Mouse (Mus musculus) layer of hippocampus, adult 11-12 months (tissue): ENCODE data around the gene Mrc1.
"Not testable (repeated sequence)": the region's sequence is repeated elsewhere in the genome, so short reads cannot be mapped to it uniquely, and the experiment has no call there.

ENCODE experiments used
- DNase-seq: peaks from one replicate; pipeline ENCODE4 v3.0.0; 2022; ENCODE audit warnings: low spot score

The Mrc1 gene

DNA sequence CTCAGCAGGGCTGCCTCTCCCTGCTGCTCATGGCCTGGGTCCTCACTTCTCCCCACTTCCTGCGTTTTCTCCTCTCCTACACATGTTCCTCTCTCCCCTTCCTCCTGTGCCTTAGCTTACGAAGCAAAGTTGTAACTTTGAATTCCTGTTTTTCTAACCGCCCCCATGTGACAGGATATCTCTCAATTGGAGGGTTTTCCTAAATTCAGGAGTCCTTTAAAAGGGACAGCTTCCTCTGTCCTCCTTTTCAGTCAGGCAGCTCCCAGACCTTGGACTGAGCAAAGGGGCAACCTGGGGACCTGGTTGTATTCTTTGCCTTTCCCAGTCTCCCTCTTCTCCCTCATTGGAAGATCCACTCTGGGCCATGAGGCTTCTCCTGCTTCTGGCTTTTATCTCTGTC is at the start of gene Mrc1:
Gene Mrc1 (plus strand): TSS at position 244 of the 400 bp plus-strand sequence.
- DNase-seq = no peak

DNA sequence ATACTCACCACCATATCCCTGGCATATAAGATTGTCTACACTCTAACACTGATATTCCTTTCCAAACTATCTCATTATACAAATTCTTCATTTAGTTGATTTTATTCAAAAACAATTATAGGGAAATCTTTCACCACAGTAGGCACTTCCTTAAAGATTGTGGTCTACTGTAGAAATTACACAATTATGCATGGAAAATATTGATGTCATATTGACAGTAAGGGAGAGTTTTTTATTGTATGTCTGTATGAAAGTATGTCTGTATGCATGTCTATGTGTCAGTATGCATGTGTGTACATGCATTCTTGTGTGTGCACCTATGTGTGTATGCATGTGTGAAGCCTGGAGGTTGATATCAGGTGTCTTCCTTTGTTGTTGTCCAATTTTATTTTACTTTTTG is 44.8 kb upstream of the Mrc1 start:
- DNase-seq = no peak

DNA sequence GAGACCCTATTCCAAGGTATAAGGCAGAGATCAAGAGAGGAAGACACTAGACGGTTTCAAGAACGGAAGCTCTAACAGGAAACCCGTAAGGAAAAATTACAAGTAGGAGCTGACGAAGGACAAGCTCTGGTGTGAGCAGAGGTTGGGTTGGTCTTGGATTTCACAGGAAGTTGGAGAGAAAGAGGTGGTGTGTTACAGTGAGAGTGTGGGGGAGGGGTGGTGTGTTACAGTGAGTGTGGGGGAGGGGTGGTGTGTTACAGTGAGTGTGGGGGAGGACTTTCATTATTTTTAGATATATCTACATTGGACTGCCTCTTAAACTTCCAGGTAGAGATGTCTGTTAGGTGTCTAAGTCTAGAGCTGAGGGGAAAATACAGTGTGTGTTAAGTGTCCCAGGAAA is 38.5 kb upstream of the Mrc1 start:
- DNase-seq = no peak

DNA sequence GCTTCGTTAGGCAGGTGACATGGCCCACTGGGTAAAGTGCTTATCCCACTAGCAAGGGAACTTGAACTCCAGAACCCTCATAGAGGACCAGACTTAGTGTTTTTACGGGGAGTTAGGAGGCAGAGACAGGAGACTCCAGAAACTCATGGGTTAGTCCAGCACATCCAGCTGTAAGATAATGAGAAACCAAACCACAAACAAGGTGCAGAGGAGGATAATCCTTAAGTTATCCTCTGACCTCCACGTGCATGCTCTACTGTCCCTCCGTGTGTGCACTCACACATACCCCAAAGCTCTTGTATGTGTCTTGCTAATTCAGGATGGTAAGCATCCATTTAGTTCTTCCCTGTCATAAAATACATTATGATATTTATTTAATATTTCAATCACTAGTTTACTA is 37.6 kb upstream of the Mrc1 start:
- no peak for DNase-seq

DNA sequence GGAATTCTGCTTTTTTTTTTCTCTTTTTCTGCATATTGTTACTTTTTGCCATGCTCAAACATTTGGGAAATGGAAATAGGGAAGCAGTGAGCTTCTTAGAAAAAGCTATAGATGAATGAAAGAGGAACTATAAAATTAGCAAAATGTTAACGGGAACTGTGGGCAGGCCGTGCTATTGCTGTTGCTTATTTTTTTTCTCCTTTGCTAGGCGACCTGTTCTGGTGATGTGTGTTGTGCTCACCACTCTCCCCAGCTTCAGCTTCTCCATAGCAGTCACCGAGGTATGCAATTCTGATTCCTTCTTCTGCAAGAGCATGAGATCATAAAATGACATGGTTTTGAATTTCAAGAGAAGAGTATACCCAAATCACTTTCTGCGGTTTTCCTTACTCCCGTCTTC is 37.1 kb upstream of the Mrc1 start:
- DNase-seq = no peak

DNA sequence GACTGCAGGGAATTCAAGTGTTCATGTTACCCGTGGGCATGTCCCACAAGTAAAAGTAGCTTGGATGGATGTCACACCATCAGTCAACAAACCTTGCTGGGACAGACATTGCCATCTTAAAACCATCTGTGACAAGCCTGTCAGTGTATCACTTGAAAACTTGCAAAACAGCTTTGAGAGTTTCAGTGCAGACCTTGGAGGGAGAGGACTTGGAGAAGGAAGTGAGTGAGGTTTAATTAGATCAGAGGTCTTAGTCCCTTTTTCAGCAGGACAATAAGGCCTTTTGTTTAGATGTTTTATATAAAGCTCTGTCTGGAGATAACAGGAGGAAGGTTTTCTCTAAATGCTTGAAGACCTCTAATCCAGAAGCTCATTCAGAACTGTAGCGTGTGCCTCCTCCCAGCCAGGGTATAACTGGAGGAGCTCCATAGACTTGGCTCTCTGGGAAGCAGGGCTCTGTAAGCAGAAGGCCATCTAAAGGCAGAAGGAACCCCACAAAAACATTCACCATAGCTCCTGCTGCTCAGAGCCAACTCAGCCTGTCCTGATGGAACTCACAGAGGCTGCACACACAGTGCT is 30.8 kb upstream of the Mrc1 start:
- DNase-seq = not testable (repeated sequence)

DNA sequence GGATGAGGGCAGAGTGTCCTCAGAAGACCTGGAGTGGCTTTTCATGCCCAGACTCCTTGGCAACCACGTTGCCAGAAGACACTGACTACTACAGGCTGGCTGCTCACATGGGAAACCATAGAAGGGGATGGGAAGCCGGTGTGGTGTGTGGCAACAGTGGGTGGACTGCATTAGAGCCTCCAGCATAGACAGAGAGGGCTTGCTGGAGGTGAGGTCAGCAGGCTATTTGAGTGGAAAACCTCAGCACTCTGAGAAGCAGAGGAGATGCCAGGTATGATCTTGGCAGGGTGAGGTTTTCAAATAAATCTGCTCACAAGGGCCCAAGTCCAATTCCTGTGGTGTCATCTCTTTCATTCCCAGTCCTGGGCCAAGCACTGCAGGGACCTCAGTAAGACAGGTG is 29.6 kb upstream of the Mrc1 start:
- DNase-seq = no peak

DNA sequence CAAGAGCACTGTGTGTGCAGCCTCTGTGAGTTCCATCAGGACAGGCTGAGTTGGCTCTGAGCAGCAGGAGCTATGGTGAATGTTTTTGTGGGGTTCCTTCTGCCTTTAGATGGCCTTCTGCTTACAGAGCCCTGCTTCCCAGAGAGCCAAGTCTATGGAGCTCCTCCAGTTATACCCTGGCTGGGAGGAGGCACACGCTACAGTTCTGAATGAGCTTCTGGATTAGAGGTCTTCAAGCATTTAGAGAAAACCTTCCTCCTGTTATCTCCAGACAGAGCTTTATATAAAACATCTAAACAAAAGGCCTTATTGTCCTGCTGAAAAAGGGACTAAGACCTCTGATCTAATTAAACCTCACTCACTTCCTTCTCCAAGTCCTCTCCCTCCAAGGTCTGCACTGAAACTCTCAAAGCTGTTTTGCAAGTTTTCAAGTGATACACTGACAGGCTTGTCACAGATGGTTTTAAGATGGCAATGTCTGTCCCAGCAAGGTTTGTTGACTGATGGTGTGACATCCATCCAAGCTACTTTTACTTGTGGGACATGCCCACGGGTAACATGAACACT is 28.2 kb upstream of the Mrc1 start:
- DNase-seq = not testable (repeated sequence)

DNA sequence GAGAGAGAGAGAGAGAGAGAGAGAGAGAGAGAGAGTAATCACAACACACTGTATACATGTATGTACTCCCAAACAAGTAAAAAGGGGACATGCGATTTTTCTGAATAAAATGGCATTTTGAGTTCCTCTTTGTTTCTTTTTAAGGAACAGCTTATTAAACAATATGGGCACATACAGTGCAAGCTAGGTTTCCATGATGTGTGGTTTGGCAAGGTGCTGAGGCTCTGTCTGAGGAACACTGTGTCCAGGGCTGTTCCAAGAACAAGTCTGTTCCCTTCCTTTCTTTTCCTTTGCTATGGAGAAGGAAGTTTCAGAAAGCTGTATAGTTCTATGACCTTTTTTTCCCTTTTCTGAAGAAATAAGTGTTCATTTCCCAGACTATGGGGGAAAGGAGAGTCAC is 24.9 kb upstream of the Mrc1 start:
- DNase-seq = no peak

DNA sequence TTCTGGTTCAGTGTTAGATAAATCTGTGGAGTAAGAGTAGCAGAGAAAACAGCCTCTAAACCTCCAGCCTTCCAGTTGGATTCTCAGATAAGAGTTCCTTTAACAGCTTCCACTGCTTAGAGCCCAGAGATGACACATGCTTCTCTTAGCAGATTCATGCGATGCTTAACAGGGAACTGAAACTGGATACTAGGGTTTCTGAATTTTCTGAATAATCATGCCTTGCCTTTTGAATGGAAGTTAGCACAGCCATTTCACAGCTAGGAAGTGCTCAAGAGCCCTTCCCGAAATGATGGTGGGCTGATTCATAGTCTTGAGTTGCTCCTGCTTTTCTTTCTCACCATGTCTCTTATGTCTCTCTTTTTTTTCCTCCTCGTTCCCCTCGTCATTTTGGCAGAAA is 22.4 kb upstream of the Mrc1 start:
- no peak for DNase-seq

DNA sequence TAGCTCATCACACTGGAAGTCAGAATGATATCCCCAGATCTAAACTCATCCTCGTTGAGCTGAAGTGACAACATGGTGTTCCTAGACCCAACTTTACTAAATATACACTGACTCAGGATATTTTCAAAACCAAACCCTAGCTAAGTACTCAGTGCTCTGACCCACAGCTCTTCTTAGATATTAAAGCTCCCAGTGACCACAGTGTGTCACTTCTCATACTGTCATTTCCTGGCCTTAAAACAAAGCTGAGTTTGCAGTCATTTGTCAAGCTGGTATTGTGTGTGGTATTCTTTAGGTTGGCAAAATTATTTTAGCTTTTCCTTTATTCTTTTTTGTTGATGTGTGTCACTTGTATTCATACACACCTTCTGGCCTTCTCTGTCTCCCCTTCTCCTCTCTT is 18.5 kb upstream of the Mrc1 start:
- DNase-seq = no peak

DNA sequence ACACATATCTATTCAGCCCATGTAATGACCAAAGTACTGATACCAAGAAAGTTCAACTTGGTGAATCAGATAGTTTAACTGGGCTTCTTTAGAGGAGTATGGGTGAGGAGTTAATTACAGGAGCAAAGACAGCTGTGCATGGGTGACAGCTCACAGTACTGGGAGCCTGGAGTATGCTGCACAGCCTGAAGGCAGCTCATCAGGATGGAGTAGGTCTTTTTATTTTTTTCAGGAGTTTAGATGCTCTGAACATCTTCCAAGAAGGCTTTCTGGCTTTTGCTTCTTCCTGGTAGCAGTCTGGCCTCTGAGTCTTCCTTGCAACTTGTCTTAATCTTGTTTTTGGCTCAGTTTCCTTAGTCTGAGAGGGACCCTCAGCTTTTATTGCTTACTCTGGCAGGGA is 17.6 kb upstream of the Mrc1 start:
- no peak for DNase-seq

DNA sequence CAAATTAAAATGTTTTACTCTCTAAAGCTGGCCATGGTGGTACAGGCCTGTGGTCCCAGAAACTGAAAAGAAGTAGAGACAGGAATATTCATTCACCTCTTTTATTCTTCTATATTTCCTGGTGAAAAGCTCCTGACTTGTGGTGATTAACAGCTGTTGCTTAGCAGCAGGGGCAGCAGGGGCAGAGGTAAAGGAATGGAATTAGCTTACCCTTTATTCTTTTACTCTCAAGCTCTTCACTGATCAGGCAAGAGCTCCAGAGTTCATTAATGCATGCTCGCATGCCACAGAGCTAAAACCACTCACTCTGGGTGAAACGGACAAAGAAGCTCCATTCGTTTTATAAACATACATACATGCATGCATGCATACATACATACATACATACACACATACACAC is 14.4 kb upstream of the Mrc1 start:
- no peak for DNase-seq

DNA sequence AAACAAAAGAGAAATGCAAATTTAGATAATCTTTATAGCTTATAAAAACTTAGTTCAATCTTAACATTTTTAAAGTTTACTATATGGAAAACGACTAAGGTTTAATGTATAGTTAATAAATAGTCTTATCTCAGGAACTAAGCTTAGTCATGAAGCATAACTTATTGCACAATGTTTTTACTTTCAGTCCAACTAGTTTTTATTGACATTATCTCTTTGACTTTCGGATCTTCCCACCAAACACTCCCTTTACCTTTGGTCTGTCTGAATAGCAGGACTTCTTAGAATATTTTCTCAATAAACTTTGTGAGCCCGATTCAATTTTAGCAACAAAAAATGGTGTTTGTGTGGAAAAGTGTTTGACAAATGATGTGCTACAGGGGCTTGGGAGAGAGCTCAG is 12.5 kb upstream of the Mrc1 start:
- DNase-seq = no peak

DNA sequence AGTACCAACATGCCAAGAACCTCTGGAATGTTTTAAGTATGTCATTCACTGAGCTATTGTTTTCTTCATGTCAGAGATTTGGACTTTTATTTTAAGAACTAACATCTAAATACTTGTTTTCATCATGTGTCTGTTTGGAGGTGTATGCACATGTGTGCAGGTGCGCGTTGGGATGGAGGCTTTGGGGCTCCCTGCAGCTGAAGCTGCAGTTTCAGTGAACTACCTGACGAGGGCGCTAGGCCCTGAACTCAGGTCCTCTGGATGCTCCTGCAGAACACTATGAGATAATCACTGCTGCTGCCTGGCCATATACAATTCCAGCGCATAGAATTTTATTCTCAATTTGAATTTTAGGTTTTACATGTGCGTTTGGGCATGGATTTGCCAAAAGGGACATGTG is 11.1 kb upstream of the Mrc1 start:
- no peak for DNase-seq

DNA sequence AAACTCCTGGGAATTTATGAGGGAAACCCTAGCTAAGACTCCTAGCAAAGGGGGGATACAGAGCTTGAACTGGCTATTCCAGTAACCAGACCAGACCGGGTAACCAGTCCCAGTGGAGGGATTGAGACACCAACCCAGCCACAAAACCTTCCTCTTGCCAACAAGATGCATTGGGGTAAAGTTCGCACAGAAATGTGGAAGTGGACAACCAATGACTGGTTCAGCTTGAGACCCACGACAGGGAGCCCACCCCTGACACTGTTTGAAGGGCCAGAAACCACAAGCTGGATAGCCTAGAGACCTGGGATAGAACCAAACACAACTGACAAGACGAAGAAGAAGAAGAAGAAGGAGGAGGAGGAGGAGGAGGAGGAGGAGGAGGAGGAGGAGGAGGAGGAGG is 4.8 kb upstream of the Mrc1 start:
- no peak for DNase-seq

DNA sequence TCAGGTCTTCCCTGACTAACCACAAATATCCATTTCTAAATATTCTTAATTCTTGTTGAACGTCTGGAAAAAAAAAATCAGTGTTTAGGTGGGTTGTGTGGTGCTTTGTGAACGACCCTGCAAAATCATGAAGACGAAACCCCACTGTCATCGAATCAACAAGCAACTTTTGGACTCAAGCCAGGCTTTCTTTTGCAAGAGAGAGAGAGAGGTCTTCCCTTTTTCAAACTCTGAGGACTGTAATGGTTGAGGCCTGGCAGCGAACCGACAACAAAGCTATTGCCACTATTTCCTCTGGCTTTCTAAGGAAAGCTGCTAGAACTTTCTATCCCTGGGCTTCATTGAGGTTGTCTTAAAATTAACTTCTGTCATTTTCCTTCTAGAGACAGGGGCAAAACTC is 697 bp upstream of the Mrc1 start:
- no peak for DNase-seq

DNA sequence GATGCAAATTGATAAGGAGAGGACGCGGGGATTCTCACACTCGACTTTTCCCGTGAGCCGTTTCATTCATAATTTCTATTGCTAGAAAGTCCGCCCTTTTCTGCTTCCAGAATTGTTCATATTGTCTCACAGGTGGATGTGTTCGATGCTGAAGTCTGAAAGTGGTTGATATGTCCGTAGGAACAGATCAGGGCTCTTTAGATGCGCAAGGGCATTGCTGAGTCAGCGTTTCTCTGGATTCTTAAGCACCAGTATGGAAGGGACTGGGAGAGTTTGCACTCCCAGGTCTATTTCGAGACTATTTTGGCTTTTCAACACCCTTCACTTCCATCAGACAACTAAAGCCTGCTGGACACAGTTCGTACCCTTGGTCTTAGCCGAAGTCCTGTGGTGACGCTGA is 787 bp downstream of the Mrc1 start:
- no peak for DNase-seq

DNA sequence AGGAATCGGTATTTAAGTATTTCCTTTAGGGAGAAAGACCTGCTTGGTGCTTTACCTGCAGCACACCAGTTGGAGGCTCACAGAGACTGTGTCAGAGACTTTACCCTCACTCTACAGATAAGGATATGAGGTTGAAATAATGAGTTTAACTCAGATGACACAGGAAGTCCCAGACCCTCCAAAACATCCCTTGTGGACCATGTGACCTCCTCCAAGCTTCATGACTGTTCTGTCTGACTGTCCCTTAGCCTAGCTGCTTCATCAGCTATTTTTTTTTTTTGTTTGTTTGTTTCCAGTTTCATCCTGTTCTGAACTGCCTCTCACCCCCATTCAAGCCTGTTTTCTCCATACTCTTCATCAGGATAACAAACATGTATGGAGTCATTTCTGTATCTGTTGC is 3.7 kb downstream of the Mrc1 start:
- no peak for DNase-seq

DNA sequence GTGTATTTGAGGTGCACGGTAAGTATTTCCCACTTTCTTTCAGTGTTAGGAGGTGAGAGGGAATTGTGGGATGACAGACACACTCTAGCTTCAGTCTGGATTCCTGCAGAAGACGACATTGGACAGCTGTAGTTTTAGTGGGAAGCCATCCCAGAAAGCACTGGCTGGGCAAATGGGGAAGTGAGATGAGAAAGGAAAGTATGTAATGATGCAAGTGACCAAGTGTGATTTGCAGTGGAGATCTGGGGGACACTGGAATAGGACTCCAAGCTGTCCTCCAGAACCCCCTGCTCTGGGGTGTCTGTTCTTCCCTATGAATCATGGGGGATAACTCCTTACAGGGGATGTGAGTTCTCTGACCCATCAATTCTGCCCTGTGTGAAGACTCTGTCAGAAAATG is 4.8 kb downstream of the Mrc1 start:
- DNase-seq = no peak

DNA sequence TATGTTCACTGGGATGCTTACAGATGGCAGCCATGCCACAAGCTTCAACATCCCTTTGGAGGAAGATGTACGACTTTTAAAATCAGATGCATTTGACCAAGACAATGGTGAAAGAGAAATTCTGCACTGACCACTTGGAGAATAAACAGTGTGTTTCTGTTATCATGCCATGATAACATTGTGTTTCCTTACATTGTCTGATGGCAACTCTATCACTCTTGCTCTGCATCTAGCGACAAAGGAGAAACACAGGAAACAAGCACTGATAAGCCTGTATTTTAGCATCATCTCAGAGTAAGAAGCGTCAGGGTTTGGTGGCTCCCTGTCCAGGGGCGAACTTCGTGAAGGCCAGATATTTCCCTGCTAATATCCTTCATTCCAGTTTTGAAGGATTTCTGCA is 6.1 kb downstream of the Mrc1 start:
- DNase-seq = no peak

DNA sequence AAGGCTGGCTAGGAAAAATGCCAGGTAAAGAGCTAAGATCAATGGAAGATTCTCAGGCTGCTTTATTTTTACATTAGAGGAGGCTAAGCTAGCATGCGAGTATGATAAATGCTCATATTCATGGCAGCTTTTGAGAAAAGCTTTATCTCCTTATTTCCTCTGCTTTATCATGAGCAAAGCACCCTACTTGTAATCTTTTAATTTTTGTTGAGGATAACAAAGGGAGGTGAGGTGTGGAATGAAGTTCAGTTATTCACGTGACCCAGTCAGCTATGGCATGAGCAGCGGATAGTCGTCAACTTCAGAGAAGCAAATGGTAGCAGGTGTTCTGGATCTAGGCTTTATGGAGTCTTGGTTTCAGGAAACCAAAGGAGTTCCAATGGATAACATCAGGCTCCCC is 7.7 kb downstream of the Mrc1 start:
- DNase-seq = no peak

DNA sequence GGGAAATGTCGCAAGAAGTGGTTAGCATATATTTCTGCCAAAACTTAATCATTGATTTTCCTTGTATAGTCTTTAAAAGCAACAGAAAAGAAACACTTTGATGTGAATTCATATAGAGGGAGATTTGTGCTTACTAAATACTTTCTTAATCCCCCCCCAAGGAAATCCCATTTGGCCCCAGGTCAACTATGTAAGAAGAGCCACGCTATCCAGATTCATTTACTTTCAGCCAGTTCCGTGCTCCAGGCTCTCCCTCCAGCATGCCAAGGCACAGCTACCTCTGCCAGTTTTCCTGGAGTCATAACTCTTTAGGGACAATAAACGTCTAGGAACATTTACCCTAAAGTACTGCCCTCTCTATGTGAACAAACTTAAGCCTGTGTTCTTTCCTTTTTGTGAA is 8.5 kb downstream of the Mrc1 start:
- no peak for DNase-seq

DNA sequence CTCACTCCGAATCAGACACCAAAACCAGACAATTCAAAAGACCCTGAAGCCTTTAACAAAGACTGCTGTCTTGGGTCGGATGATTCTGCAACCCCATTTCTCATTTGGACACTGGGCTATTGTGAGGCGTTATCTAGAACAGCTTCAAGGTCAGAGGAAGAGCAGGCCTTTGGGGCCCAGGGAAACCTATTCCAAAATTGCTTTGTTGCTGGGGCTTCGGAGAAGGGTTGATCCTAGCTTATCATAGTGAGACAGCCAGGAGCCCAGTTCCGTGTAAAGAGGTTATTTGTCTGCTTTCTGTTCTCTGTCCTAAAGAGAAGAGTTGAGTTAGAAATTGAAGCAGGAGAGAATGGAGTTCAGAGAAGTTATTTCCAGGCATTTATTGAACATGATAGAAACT is 10.0 kb downstream of the Mrc1 start:
- no peak for DNase-seq

DNA sequence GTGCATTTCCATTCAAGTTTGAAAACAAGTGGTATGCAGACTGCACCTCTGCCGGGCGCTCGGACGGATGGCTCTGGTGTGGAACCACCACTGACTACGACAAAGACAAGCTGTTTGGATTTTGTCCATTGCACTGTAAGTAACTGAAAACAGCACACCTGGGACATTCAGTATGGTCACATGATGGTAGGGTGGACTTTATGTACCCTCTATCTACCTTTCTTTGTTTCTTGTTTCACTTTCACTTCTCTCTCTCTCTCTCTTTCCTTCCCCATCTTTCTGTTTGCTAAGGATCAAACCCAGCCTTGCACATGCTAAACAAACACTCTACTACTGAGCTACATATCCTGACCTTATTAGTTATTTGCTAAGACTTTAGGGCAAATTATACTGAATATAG is 15.0 kb downstream of the Mrc1 start:
- no peak for DNase-seq
